Mouse (Mus musculus) spleen, adult 2 months (tissue): ENCODE data around the gene Pced1a. TPM values are rescaled to one million over a fixed set of nuclear protein-coding genes. Genes with fewer than 3 reads are reported as not detected.

Experiments
- DNase-seq, 2 experiments: peaks; one replicate each; pipeline versions ENCODE4 v3.0.0 to v3.0.0-alpha.2; 2012 to 2021; ENCODE audit warnings: low spot score in 2 of 2, low read depth in 1 of 2
- H3K27ac ChIP-seq: fragments of 200-500 bp; 2 replicates; pipeline ENCODE4 v1.5.1; 2012; ENCODE audit warnings: low read length, inconsistent platforms; ENCODE audit not compliant: insufficient read depth
- H3K27me3 ChIP-seq: fragments of 200-500 bp; 2 replicates; pipeline ENCODE4 v1.6.1; 2012; ENCODE audit warnings: mild to moderate bottlenecking, moderate library complexity, low read length, inconsistent platforms; ENCODE audit not compliant: control insufficient read depth, insufficient read depth
- H3K36me3 ChIP-seq: fragments of 200-500 bp; 2 replicates; pipeline ENCODE4 v1.6.1; 2012; ENCODE audit warnings: mild to moderate bottlenecking, low read length, inconsistent platforms; ENCODE audit not compliant: control insufficient read depth, insufficient read depth
- H3K4me1 ChIP-seq: fragments of 200-500 bp; 2 replicates; pipeline ENCODE4 v1.6.1; 2011; ENCODE audit warnings: inconsistent platforms; ENCODE audit not compliant: control insufficient read depth, insufficient read depth, insufficient read length
- H3K4me3 ChIP-seq: fragments of 200-500 bp; 2 replicates; pipeline ENCODE4 v1.5.1; 2011; ENCODE audit warnings: mild to moderate bottlenecking, inconsistent platforms; ENCODE audit not compliant: insufficient read depth, insufficient read length; ENCODE audit errors: extremely low read depth
- CTCF ChIP-seq: fragments of 200-500 bp; IDR thresholded peaks from 2 replicates; pipeline ENCODE4 v1.5.1; 2011; ENCODE audit warnings: mild to moderate bottlenecking, inconsistent platforms; ENCODE audit not compliant: insufficient read depth, insufficient read length, insufficient replicate concordance; ENCODE audit errors: extremely low read depth
- POLR2A ChIP-seq: fragments of 200-500 bp; IDR thresholded peaks from 2 replicates; pipeline ENCODE4 v1.6.1; 2011; ENCODE audit warnings: low read depth, low read length, inconsistent platforms
- WGBS: fragments of 180-500 bp; shearing (Covaris S2); methylation state at CpG from one replicate; pipeline ENCODE4 v1.1.7; 2018; 5-methylcytosine and 5-hydroxymethylcytosine counted together
- polyA plus RNA-seq: library from polyadenylated mRNA; depleted of rRNA; stranded (reverse); fragments of >200 nt; gene quantifications from 2 replicates; pipeline ENCODE4 v1.2.3, GENCODE M21; 2012

The Pced1a gene
- polyA plus RNA-seq, 1 experiment: 33.2 TPM

DNA sequence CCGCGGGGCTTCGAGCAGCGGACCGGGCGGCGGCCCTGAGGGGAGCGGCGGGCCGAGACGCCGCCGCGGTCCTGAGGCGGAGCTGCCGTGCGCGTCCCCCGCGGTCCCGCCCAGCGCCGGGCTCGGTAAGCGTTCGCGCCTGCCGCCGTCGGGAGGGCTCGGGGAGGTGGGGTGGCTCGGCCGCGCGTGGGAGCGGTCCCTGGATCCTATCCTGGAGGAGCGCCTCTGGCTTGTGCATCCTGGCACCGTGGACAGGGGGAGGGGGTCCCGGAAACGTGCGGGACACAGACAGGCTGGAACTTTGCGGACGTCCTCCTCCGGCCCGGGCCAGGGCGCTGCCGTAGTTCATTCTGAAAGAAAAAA is 25.9 kb upstream of the Pced1a start:
- H3K36me3 ChIP-seq: no peaks in the 10 kb centered on the region
- DNase-seq: peak in 1 of 2 experiments; percentile 58
- WGBS: 1% methylated on average over 43 of the region's 47 CpGs
- peak overlapping the region; percentile 95 for H3K4me3 ChIP-seq
- TF ChIP-seq POLR2A (no peak), CTCF (no peak)
- H3K4me1 ChIP-seq: no peaks in the 10 kb centered on the region; the same call in 1 of the 2 replicates
- no peaks in the 10 kb centered on the region for H3K27me3 ChIP-seq
- H3K27ac ChIP-seq: peak overlapping the region; percentile 94

DNA sequence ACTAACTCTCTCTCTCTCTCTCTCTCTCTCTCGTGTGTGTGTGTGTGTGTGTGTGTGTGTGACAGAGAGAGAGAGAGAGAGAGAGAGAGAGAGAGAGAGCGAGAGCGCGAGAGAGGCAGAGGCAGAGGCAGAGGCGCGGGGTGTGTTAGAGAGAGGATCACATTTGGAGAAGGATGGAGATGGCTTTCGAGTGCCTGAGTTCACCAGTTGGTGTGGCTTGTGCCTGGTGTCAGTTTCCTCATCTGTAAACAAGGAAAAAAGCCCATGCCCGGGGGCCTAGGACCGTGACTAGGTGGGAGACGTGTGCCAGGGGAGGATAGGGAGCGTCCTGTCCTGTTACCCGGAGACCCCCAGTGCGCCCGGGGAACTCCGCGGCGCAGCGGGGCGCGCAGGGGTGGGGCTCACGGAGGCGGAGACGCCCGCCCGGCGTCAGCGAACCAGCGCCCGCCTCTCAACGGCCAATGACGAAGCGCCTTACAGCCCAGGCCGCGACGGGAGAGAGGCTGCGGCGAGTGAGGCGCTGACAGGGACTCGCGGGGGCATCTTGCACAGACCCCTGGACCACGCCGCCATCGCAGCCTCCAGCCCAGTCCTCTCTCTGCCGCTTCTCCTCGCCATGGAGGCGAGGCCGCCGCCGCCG is 25.4 kb upstream of the Pced1a start, which contains the start of gene Ptpra:
TSS of gene Ptpra (plus strand) at position 485 of the 640 bp plus-strand sequence.
- TF ChIP-seq POLR2A (peak; percentile 88), CTCF (no peak)
- DNase-seq: peak; percentile 66 to 90
- H3K4me1 ChIP-seq: no peaks in the 10 kb centered on the region; the same call in 1 of the 2 replicates
- peak within 1 kb of the TSS; percentile 94 for H3K27ac ChIP-seq
- WGBS: under 1% methylated on average over 50 of the region's 50 CpGs
- no peaks in the 10 kb centered on the region for H3K36me3 ChIP-seq
- H3K27me3 ChIP-seq: no peaks in the 10 kb centered on the region
- H3K4me3 ChIP-seq: peak within 1 kb of the TSS; percentile 95

GRCm38 (mm10) chr2:130449021-130449793 is 24.7 kb upstream of the Pced1a start:
- TF ChIP-seq POLR2A (no peak), CTCF (no peak)
- H3K4me1 ChIP-seq: no peaks in the 10 kb centered on the region; the same call in 1 of the 2 replicates
- H3K36me3 ChIP-seq: peaks cover 2% of the 10 kb centered on the region; the same call in 1 of the 2 replicates
- H3K4me3 ChIP-seq: peak overlapping the region; percentile 95
- 10% methylated on average over 17 of the region's 17 CpGs for WGBS
- peak in 1 of 2 experiments; percentile 10 for DNase-seq
- no peak overlapping the region for H3K27ac ChIP-seq
- no peaks in the 10 kb centered on the region for H3K27me3 ChIP-seq

DNA sequence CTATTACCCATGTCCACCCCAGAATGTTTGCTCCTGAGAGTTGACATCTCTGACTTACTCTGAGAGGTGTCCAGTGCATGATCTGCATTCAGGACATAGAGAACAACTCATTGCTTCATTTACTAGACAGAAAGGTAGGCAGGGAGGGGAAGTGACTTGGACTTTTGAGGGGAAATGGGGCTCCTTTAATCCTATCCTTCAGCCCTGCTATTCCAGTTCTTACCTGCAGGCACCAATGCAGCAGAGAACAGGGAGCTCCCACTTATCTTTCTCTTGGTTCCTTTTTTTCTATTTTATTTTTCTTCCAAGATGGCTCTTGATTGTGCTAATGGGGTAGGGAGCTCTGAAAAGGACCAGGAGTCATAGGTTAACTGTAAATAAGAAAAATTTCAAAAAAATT is 23.9 kb upstream of the Pced1a start:
- Histone ChIP-seq H3K27ac (no peak overlapping the region), H3K4me1 (no peaks in the 10 kb centered on the region; the same call in 1 of the 2 replicates), H3K36me3 (peaks cover 6% of the 10 kb centered on the region), H3K4me3 (no peak overlapping the region), H3K27me3 (no peaks in the 10 kb centered on the region)
- no peak for TF ChIP-seq CTCF
- no peak for TF ChIP-seq POLR2A
- no peak for DNase-seq

DNA sequence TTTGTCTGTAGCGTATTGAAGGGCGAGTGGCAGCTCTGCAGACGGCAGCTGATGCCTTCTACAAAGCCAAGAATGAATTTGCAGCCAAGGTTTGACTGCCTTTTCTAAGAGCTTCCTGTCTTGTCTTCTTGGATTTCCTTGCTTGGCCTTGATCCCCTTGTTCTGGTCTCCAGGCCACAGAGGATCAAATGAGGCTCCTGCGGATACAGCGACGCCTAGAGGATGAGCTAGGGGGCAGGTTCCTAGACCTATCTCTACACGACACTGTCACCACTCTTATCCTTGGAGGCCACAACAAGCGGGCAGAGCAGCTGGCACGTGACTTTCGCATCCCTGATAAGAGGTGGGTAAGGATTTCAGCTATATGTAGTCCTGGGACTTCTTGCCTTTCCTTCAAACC is 17.7 kb upstream of the Pced1a start:
- TF ChIP-seq CTCF (no peak), POLR2A (no peak)
- H3K27ac ChIP-seq: no peak overlapping the region
- no peaks in the 10 kb centered on the region for H3K27me3 ChIP-seq
- no peak overlapping the region for H3K4me3 ChIP-seq
- H3K4me1 ChIP-seq: no peaks in the 10 kb centered on the region
- H3K36me3 ChIP-seq: peaks cover 56% of the 10 kb centered on the region
- DNase-seq: no peak
- WGBS: 88% methylated on average over 10 of the region's 10 CpGs

DNA sequence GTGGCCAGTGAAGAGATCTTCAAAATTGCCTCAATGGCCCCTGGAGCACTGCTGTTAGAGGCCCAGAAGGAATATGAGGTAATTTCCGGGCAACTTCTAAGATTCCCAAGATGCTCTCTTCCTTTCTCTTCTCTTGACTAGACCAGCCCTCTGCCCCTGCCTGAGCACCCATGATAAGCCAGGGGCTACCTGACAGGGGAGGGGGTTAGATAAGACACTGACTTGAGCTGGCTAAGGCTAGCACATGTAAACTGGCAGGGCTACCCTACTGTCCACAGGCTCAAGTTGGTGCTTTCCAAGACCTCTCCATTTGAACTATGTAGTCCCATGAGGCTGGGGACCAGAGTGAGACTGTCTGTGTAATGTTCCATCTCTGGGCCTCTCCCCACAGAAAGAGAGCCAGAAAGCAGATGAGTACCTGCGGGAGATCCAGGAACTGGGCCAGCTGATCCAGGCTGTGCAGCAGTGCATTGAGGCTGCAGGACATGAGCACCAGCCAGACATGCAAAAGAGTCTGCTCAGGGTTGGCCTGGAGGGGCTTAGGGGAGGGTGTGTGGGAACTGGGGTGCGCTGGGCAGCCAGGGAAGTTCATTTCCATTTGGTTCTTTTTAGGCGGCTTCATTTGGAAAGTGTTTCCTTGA is 15.5 kb upstream of the Pced1a start:
- DNase-seq: no peak
- TF ChIP-seq CTCF: no peak
- no peak for TF ChIP-seq POLR2A
- Histone ChIP-seq H3K27ac (no peak overlapping the region), H3K36me3 (peaks cover 56% of the 10 kb centered on the region), H3K4me3 (no peak overlapping the region), H3K27me3 (no peaks in the 10 kb centered on the region), H3K4me1 (no peaks in the 10 kb centered on the region)
- 92% methylated on average over 4 of the region's 4 CpGs for WGBS
